Mouse (Mus musculus) liver, adult 2 months (tissue): ENCODE measurements around the gene Grtp1. TPM values are rescaled to one million over a fixed set of nuclear protein-coding genes. Genes with fewer than 3 reads are reported as not detected.

Experiments
- DNase-seq: peaks from one replicate; pipeline ENCODE4 v3.0.0-alpha.2; 2011; ENCODE audit warnings: low read depth, low spot score; ENCODE audit errors: extremely low read depth
- H3K27ac ChIP-seq: fragments of 200-500 bp; replicated peaks from 2 replicates; pipeline ENCODE4 v1.5.1; 2012; ENCODE audit warnings: low read depth, mild to moderate bottlenecking, control low read depth, inconsistent platforms, low read length; ENCODE audit not compliant: insufficient read depth
- H3K27me3 ChIP-seq: fragments of 200-500 bp; 2 replicates; pipeline ENCODE4 v1.6.1; 2012; ENCODE audit warnings: mild to moderate bottlenecking, moderate library complexity, low read length, inconsistent platforms; ENCODE audit not compliant: control insufficient read depth, insufficient read depth
- H3K36me3 ChIP-seq: fragments of 200-500 bp; 2 replicates; pipeline ENCODE4 v1.6.1; 2012; ENCODE audit warnings: low read length, inconsistent platforms; ENCODE audit not compliant: control insufficient read depth, insufficient read depth
- H3K4me1 ChIP-seq: fragments of 200-500 bp; 2 replicates; pipeline ENCODE4 v1.6.1; 2011; ENCODE audit warnings: low read length; ENCODE audit not compliant: control insufficient read depth, insufficient read depth
- H3K4me3 ChIP-seq: fragments of 200-500 bp; 2 replicates; pipeline ENCODE4 v1.5.1; 2011; ENCODE audit warnings: low read depth, mild to moderate bottlenecking, control low read depth, low read length, moderate library complexity; ENCODE audit not compliant: insufficient read depth
- H3K79me2 ChIP-seq: fragments of 200-500 bp; 2 replicates; pipeline ENCODE4 v1.6.1; 2012; ENCODE audit warnings: inconsistent platforms, mild to moderate bottlenecking, low read length, moderate library complexity; ENCODE audit not compliant: control insufficient read depth, insufficient read depth
- H3K9ac ChIP-seq: fragments of 200-500 bp; 2 replicates; pipeline ENCODE4 v1.6.1; 2012; ENCODE audit warnings: low read depth, mild to moderate bottlenecking, control low read depth, inconsistent platforms, low read length
- CTCF ChIP-seq: fragments of 200-500 bp; IDR thresholded peaks from 2 replicates; pipeline ENCODE4 v1.5.1; 2011; ENCODE audit warnings: low read depth, low read length, control low read depth
- POLR2A ChIP-seq: fragments of 200-500 bp; IDR thresholded peaks from 2 replicates; pipeline ENCODE4 v1.6.1; 2011; ENCODE audit warnings: low read length, control low read depth; ENCODE audit not compliant: insufficient read depth; ENCODE audit errors: extremely low read depth
- WGBS: fragments of 180-500 bp; shearing (Covaris S2); methylation state at CpG from one replicate; pipeline ENCODE4 v1.1.7; 2018; 5-methylcytosine and 5-hydroxymethylcytosine counted together
- polyA plus RNA-seq: library from polyadenylated mRNA; depleted of rRNA; stranded (reverse); fragments of >200 nt; gene quantifications from 2 replicates; pipeline ENCODE4 v1.2.3, GENCODE M21; 2012
- total RNA-seq: library from RNA; depleted of rRNA; stranded (reverse); fragments of >200 nt; gene quantifications from 2 replicates; pipeline ENCODE4 v1.2.3, GENCODE M21; 2014

The Grtp1 gene
- total and polyA plus RNA-seq, 2 experiments, result 25.5 to 30.3 TPM

DNA sequence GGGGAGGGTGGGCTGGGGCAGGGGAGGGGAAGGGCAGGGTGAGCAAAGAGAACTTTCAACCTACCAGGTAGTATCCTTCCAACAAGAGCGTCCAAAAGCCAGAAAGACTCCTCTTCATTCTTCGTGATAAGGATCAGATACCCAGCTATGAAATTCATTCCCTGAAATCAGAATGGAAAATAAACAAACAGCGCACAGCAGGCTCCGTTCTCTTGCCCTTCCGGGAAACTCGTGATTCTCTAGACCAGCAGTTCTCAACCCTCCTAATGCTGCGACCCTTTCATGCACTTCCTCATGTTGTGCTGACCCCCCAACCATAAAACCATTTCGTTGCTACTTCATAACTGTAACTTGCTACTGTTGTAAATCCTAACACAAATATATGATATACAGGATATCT is 13.6 kb downstream of the Grtp1 start:
- no peak overlapping the region for H3K9ac ChIP-seq
- no peak for TF ChIP-seq CTCF
- no peak for TF ChIP-seq POLR2A
- peaks cover 4% of the 10 kb centered on the region; the same call in 1 of the 2 replicates for H3K4me1 ChIP-seq
- no peak overlapping the region for H3K4me3 ChIP-seq
- no peak for DNase-seq
- WGBS, result 83% methylated on average over 8 of the region's 8 CpGs
- no peak overlapping the region for H3K27ac ChIP-seq
- no peaks in the 10 kb centered on the region for H3K27me3 ChIP-seq
- H3K36me3 ChIP-seq, result peaks cover 4% of the 10 kb centered on the region; the same call in 1 of the 2 replicates
- H3K79me2 ChIP-seq, result no peaks in the 10 kb centered on the region

DNA sequence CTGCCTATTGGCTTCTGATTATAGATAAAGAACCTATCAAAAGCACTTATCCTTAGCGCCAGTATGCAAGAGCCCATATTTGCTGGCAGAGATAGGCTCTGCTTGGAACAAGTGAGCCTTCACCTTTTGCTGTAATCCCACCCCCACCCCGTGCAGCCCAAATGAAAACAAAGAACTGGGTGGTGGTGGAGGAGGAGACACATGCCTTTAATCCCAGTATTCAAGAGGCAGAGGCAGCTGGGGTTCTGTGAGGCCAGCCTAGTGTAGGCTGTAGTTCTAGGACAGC is 18.8 kb downstream of the Grtp1 start:
- Histone ChIP-seq H3K36me3 (peaks cover 3% of the 10 kb centered on the region; the same call in 1 of the 2 replicates), H3K4me3 (no peak overlapping the region), H3K9ac (no peak overlapping the region), H3K27ac (no peak overlapping the region), H3K4me1 (0 out of 2 replicates have a peak, but pooled peaks cover 2% of the 10 kb centered on the region), H3K79me2 (no peaks in the 10 kb centered on the region), H3K27me3 (no peaks in the 10 kb centered on the region)
- TF ChIP-seq CTCF (no peak), POLR2A (no peak)
- WGBS, result 71% methylated on average over 2 of the region's 2 CpGs
- DNase-seq, result no peak

DNA sequence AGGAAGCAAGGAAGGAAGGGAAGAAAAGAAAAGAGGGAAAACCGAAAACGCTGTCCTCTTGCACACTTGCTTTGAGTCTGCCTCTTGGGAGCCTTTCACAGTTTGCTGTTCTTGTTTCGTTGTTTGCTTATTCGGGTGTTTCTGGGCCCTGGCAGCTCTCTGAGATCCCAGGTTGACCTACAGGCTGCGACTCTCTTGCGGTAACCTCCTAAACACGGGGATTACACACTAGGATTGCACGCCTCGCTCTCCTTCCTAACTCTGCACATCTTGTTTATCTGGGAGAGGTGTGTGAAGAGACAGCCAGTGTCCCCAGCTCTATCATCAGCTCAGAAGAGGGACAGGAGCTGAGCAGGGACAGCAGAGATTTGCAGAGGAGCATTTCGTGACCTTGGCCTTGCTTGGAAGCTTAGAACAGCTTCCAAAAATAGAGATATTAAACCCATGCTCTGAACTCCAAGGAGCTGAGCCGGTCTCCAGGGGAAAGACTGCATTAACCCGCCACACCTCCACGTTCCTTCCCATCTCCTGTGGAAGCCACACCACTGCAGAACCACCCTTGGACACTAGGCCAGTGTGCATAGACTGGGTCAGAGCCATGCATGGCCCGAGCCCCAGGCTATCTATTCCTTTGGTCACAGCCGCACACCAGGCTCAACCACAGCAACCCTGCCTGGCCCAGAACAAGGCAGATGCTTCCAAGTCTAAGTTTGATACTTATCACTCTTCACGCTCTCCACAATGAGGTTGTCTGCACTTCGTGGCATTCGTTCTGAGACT is 19.3 kb downstream of the Grtp1 start:
- H3K79me2 ChIP-seq, result no peaks in the 10 kb centered on the region
- WGBS, result 52% methylated on average over 18 of the region's 18 CpGs
- 0 out of 2 replicates have a peak overlapping the region, but pooled peaks have one; percentile 22 for H3K27ac ChIP-seq
- H3K27me3 ChIP-seq, result no peaks in the 10 kb centered on the region
- H3K9ac ChIP-seq, result no peak overlapping the region
- DNase-seq, result peak; percentile 59
- TF ChIP-seq POLR2A (no peak), CTCF (no peak)
- H3K4me1 ChIP-seq, result 0 out of 2 replicates have a peak, but pooled peaks cover 2% of the 10 kb centered on the region
- H3K36me3 ChIP-seq, result peaks cover 5% of the 10 kb centered on the region; the same call in 1 of the 2 replicates
- no peak overlapping the region for H3K4me3 ChIP-seq

DNA sequence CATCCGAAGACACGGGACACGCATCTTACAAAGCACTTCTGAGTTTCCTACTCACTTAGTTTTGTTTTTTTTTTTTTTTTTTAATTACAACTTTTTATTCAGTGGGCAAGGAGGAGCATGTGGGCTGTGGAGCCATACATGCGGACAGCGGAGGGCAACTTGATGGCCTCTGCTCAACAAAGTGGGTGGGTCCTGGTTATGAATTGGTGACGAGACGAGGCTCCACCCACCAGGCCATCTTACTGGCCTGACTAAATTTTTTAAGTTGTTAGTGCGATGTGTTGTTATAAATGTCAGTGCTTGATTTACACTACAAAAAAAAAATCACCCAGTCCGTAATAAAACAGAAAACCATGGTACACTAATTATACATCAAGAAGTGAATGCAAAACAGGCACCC is 20.0 kb downstream of the Grtp1 start:
- 80% methylated on average over 9 of the region's 9 CpGs for WGBS
- H3K4me1 ChIP-seq, result 0 out of 2 replicates have a peak, but pooled peaks cover 2% of the 10 kb centered on the region
- H3K4me3 ChIP-seq, result no peak overlapping the region
- H3K27me3 ChIP-seq, result no peaks in the 10 kb centered on the region
- peaks cover 7% of the 10 kb centered on the region; the same call in 1 of the 2 replicates for H3K36me3 ChIP-seq
- TF ChIP-seq POLR2A, result no peak
- TF ChIP-seq CTCF, result no peak
- H3K9ac ChIP-seq, result no peak overlapping the region
- H3K27ac ChIP-seq, result no peak overlapping the region
- no peaks in the 10 kb centered on the region for H3K79me2 ChIP-seq
- no peak for DNase-seq

DNA sequence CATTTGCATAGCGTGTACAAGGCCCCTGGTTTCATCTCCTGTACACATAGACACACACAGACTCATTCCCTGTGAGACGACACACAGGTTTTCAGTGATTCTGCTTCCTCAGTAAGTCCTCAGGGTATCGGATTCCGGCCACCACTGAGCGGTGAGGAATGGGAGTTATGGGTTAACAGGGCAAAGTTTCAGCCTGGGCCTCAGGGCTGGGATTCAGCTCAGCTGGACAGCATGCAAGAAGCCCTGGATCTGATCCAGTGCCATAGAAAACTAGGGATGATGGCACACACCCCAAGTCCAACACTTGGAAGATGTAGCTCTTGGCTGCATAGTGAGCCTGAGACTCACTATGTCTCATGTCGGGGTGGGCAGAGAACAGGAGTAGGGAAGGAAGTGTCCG is 20.5 kb downstream of the Grtp1 start:
- Histone ChIP-seq H3K27me3 (no peaks in the 10 kb centered on the region), H3K79me2 (no peaks in the 10 kb centered on the region), H3K36me3 (peaks cover 11% of the 10 kb centered on the region; the same call in 1 of the 2 replicates), H3K4me1 (0 out of 2 replicates have a peak, but pooled peaks cover 2% of the 10 kb centered on the region), H3K27ac (no peak overlapping the region), H3K4me3 (no peak overlapping the region), H3K9ac (no peak overlapping the region)
- TF ChIP-seq CTCF, result no peak
- no peak for TF ChIP-seq POLR2A
- peak; percentile 59 for DNase-seq
- WGBS, result 73% methylated on average over 7 of the region's 7 CpGs

DNA sequence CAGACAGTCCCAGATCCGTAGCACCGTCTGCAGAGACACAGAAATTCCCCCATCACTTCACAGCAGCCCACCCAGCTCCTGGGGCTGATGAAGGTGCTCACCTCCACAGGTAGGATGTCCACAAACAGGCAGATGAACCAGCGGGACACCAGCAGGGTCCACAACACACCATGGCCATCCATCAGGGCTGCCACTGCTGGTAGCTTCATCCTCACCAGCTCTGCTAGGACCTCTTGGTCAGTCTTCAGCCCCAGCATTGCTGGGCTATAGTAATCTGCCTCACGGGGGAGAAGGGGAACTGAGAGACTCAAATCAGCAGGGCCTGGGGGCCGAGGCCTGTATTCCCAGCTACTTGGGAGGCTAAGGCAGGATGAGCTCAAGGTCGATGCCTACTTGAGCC is 20.9 kb downstream of the Grtp1 start:
- 80% methylated on average over 6 of the region's 6 CpGs for WGBS
- Histone ChIP-seq H3K4me1 (0 out of 2 replicates have a peak, but pooled peaks cover 2% of the 10 kb centered on the region), H3K36me3 (peaks cover 13% of the 10 kb centered on the region; the same call in 1 of the 2 replicates), H3K9ac (no peak overlapping the region), H3K27me3 (no peaks in the 10 kb centered on the region), H3K79me2 (no peaks in the 10 kb centered on the region), H3K27ac (no peak overlapping the region), H3K4me3 (no peak overlapping the region)
- no peak for DNase-seq
- TF ChIP-seq CTCF (no peak), POLR2A (no peak)
